Mouse (Mus musculus): ENCODE data around the gene Apol7e. TPM values are rescaled to one million over a fixed set of nuclear protein-coding genes. Genes with fewer than 3 reads are reported as not detected.

The Apol7e gene
- polyA plus RNA-seq (2012): 0.08 and 0.22 TPM in 2 replicates

DNA sequence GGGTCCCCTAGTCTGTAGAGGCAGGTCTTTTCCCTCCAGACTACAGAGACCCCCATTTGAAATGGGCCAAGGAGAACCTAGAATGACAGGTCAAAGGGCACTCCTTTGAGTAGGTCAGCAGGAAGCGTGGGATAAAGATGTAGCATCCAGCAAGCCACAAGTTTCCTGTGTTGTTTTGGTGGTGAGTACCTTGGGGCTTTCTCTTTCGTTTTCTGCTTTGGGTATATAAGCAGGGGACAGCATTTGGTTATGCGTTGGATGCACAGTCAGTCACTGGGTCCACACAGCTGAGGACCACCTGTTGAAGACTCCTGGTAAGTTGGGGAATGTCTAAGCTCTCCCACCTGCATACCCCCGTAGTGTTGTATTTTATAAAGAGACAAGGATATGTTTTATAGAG, at the start of gene Apol7e:
Gene Apol7e, plus strand, starts transcription at position 202 of the 400 bp plus-strand sequence.

DNA sequence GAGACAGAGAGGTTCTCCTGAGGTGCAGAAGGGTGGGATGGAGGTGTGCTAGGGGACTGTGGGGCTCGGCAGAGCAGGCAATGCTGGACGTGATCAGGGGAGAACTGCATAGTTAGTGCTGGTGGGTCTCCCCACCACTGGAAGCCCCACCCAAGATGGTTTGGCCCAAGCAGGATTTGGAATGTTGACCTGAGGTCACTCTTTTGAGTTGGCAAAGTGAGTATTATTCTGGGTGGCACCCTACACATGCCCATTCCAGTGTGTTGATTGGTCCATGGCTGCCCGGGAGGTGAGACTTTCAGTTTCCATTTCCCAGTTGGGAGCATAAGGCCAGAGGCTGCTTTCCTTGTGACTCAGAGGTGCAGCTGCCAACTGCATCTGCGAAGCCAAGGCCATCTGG, 30.1 kb downstream of the Apol7e start, which contains the start of gene Apol9b:
Gene Apol9b, plus strand, starts transcription at position 301 of the 400 bp plus-strand sequence.

GRCm38 (mm10) chr15:77756848-77757247, 58.2 kb downstream of the Apol7e start, which contains the start of gene Apol8:
Gene Apol8, minus strand, starts transcription at chr15:77757003.

Other genes with a start within 250 kb of the Apol7e start
- not detected in 2 replicates for gene Apol10a, start 221.8 kb upstream of the Apol7e start, polyA plus RNA-seq (2012)
- gene Apol11a, start 190.6 kb upstream of the Apol7e start, polyA plus RNA-seq (2012): 0.05 TPM in 1 of 2 replicates, not detected in the other
- 0.09 TPM in 1 of 2 replicates, not detected in the other for gene Apol7c, start 165.5 kb upstream of the Apol7e start, polyA plus RNA-seq (2012)
- not detected in 2 replicates for gene 1700025B11Rik, start 137.0 kb upstream of the Apol7e start, polyA plus RNA-seq (2012)
- not detected in 2 replicates for gene Apol10b, start 102.7 kb upstream of the Apol7e start, polyA plus RNA-seq (2012)
- gene Gm36245, start 99.6 kb upstream of the Apol7e start, polyA plus RNA-seq (2012): not detected in 2 replicates
- gene Apol11b, start 55.6 kb upstream of the Apol7e start, polyA plus RNA-seq (2012): 0.13 and 0.17 TPM in 2 replicates
- 0.11 and 0.23 TPM in 2 replicates for gene Apol9b, start 30.2 kb downstream of the Apol7e start, polyA plus RNA-seq (2012)
- gene Apol8, start 58.1 kb downstream of the Apol7e start, polyA plus RNA-seq (2012): 1.3 and 1.9 TPM in 2 replicates
- gene Myh9, start 143.3 kb downstream of the Apol7e start, polyA plus RNA-seq (2012): 294 and 404 TPM in 2 replicates
- gene Txn2, start 230.1 kb downstream of the Apol7e start, polyA plus RNA-seq (2012): 277 and 324 TPM in 2 replicates